Mouse (Mus musculus) c-Kit-positive CD71-positive TER-119-negative erythroid progenitor cells, embryonic 14.5 days (primary cell): ENCODE results near the gene Dse.
A peak's percentile ranks its signal among the peaks of the same experiment; 100 is the strongest.
"Not testable (repeated sequence)": the region's sequence is repeated elsewhere in the genome, so short reads cannot be mapped to it uniquely, and the experiment has no call there.

Experiments
- DNase-seq: peaks from one replicate; pipeline ENCODE4 v3.0.0-alpha.2; 2013; ENCODE audit warnings: low read depth

Gene Dse

DNA sequence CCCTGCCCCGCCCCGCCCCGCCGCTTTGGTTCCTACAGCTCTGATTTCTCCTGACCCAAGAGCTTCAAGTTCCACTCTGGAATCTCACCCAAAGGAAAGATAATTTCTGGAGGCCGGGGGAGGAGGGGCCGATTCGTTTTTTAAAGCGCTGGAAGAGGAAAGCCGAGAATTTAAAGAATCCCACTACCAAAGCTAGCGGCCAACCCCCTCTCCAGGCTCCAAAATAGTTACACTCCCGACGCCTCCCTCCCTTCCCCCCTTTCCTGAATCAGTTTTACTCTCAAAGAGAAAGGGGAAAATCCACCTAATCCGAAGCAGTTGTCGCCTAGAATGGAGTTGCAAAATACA lies at the start of gene Dse:
Dse (minus strand) TSS at position 213 of the 348 bp plus-strand sequence.
- no peak for DNase-seq

DNA sequence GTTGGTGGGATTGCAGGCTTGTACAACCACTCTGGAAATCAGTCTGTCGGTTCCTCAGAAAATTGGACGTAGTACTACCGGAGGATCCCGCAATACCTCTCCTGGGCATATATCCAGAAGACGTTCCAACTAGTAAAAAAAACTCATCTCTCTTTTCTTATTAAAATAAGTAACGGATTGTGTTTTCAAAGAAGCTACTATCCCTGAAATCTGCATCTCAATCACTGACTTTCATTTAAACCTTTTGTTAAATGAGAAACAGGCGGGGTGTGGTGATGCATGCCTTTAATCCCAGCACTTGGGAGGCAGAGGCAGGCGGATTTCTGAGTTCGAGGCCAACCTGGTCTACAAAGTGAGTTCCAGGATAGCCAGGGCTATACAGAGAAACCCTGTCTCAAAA lies 45.3 kb upstream of the Dse start:
- not testable (repeated sequence) for DNase-seq

GRCm38 (mm10) chr10:34249594-34249993 lies 42.1 kb upstream of the Dse start:
- DNase-seq = no peak

DNA sequence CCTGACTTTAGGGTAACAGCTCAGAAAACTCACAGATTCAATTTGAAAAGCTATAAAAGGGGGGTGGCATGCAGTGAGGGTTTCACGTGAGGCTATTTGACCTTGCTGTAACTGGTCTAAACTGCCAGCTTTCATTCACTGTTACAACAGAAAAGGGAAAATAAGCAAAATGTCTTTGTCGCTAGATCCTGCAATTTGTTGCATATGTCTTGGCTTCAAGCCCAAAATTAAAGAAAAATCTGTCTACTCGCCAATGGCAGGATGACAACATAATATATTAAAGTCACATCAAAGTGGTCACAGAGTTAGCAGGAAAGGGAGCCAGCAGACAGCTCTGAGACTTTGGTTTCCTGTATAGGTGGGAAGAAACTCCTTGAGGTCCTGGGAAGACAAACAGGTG lies 40.2 kb upstream of the Dse start:
- DNase-seq = no peak

DNA sequence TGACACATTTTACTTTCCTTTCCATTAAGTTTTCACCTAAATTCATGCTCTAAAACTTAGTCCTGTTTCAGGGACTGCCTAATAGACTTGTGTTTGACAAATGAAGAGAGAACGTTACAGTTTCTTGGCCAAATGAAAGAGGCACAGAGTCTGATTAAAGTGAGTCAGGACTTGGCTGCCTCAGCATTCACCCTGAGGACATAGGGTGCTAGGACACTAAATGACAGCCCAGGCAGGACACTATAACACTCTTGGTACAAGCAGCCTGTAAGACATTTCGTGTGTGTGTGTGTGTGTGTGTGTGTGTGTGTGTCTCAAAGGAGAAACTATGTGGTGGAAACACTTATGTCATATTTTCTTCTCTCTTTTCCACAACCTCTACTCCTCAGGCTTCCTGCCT lies 38.6 kb upstream of the Dse start:
- no peak for DNase-seq

DNA sequence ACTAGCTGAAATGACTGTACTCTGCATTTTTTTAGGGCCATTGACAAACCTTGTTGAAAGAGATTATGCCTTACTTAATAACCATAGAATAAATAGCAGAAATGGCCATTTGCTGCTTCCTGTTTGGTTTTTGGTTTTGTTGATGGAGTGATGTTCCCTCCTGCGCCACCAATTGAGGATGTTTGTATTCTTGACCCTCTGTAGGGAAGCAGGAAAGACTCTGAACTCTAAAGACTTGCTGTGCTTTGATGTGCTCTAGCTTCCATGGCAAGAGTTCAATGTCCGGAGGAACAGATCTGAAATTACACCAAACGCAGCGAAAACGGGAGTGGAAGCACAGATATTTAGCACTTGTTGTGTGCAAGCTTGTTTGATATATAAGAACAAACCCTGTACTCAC lies 37.2 kb upstream of the Dse start:
- DNase-seq = no peak

DNA sequence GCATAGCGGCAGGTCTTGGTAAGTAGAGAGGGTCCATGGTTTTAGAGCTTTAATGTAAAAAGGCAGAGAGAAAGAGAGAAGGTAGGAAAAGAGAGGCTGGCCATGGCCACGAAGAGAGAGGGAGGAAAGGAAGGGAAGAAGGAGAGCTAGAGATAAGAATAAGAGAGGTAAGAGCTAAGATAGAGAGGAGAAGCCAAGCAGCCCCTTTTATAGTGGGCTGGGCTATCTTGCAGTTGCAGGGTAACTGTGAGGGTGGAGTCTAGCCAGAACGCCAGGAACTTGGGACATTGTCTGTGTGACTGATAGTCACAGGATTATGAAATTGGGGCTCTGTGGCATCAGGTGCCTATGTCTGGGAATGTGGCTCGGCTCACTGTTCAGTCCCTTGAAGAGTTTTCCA lies 31.0 kb upstream of the Dse start:
- DNase-seq = peak; percentile 49

GRCm38 (mm10) chr10:34236569-34236968 lies 29.1 kb upstream of the Dse start:
- DNase-seq = no peak

DNA sequence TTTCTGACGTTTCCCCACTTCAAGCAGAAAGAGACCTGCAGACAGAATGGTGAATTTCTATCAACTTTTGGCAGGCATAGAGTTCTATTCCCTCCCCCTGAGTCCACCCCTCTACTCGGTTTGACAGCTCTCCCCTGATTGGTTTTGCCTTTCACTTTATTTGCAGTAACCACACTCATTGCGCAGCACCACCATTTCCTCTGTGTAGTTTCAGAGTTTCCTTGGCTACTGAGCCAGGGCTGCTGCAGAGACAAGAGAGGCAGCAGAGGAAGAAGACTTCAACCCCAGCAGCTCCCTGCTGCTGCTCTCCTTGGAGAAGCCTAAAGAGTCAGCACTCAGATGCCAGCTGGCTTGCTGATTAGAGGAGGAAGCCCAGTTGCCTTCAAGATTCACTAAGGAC lies 27.9 kb upstream of the Dse start:
- no peak for DNase-seq

- no peak for DNase-seq
These were observed 26.6 kb upstream of the Dse start for GRCm38 (mm10) chr10:34233931-34234745.

GRCm38 (mm10) chr10:34233418-34233817 lies 25.9 kb upstream of the Dse start:
- DNase-seq = no peak

- DNase-seq = no peak
These were observed 22.7 kb upstream of the Dse start for GRCm38 (mm10) chr10:34230121-34230675.

- no peak for DNase-seq
These were observed 22.0 kb upstream of the Dse start for GRCm38 (mm10) chr10:34229491-34229890.

GRCm38 (mm10) chr10:34223660-34224059 lies 16.1 kb upstream of the Dse start:
- DNase-seq = no peak

- no peak for DNase-seq
These were observed 14.6 kb upstream of the Dse start for GRCm38 (mm10) chr10:34221909-34222620.

- no peak for DNase-seq
These were observed 10.7 kb upstream of the Dse start for GRCm38 (mm10) chr10:34218191-34218590.

GRCm38 (mm10) chr10:34215667-34216066 lies 8.2 kb upstream of the Dse start:
- DNase-seq = no peak

GRCm38 (mm10) chr10:34209951-34210350 lies 2.4 kb upstream of the Dse start:
- no peak for DNase-seq

DNA sequence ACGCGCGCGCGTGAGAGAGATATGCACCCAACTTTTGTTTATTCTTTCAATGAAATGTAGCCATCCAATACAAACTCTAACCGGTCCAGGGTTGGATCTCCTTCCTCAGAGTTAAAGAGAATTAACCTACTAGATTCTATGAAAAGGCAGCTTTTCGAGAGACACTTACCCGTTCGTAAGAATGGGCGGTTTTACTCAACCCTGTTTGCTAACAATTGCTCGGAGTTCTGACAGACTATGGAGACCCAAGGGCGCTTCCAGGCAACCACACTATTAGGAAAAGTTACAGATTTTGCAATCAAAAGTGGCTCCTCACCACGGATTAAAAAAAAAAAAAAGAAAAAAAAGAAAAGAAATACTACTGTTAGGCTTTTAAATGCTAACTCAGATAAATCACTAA lies 516 bp upstream of the Dse start:
- no peak for DNase-seq

DNA sequence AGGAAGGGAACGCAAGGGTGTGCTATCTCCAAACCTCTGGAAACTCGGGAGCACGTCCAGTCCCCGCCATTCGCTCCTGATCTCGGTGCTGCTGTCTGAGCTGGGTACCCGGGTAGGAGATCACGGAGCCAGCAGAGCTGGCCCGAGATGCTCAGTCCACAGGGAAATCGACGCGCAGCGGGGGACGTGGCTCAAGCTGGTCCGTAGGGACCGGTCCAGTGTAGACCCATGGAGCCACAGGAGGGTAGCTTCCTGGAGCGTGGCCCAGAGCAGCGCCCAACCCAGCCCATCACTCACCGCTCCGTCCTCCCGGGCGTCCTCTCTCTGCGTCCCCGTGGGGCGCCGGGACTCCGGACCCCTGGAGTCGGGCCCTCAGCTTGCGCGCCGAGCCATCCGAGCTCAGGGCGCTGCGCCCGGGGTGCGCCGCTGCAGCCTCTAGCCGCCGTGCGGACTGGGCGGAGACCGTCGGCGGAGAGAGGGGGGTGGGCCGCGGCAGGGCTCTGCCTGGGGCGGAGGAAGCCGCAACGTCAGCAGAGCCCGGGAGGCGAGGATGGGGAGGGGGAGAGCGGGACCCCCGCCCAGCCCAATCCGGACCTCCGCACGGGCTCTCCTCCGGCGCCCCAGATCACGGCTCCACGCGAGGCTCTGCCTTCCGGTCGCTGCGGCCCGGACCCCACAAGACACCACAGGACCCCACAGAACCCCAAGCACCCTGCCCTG lies 572 bp downstream of the Dse start:
- DNase-seq = no peak

DNA sequence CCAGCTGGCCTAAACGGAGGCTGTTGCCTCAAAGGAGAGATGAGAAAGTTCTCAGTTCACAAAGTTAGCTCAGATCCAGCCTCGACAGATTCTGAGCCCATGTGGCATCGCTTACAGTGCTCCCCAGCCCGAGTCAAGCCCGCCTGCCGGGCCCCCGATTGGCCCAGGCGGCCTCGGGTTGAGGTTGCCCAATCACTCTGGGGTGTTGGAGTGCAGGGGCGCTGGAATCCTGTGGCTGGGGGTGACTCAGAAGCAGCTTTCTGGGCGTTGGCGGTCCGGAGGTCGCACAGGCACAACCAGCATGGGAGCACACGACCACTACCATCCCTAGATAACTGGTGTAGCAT lies 1.1 kb downstream of the Dse start:
- DNase-seq = no peak

DNA sequence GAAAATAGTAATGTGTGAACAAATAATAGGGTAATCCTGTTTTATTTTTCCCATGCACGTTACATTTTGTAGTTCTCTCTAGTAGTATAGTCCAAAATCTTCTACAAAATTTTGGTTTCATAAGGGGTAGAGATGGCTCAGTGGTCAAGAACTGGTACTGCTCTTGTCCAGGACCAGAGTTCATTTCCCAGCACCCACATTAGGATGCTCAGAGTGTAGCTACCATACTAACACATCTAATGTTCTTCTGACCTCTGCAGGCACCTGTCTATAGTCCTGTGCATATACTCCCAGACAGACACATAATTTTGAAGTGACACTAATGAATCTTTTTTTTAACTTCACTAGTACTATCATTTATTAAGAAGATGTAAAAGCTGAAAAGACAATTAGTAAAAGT lies 1.7 kb downstream of the Dse start:
- DNase-seq = no peak

DNA sequence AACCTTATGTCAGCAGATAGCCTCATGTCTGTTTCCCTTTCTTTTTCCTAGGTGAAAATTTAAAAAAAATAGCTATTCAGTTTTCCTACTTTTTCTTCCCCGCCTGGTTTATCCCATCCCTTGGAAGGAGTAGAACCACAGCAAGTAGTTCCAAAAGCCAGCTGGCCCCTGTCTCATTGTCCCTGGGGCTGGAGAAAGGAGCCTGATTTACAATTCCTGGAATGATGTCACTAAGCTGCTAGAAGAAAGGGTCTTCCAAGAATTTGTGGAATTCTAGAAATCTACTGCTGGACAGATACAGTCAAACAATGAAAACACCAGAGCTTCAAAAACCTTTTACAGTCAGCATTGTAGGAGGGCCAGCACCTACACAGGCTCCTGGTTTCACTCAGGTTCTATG lies 6.8 kb downstream of the Dse start:
- no peak for DNase-seq
